Mouse (Mus musculus) G1E (cell line): ENCODE results near the gene Ankrd13a. TPM values are rescaled to one million over a fixed set of nuclear protein-coding genes. Genes with fewer than 3 reads are reported as not detected.

Source experiments
- ATAC-seq: 2 replicates; pipeline ENCODE4 v1.8.0; 2016; ENCODE audit warnings: mild to moderate bottlenecking; ENCODE audit not compliant: insufficient number of reproducible peaks, poor library complexity, low FRiP score, severe bottlenecking; ENCODE audit errors: extremely low read depth
- DNase-seq: peaks from one replicate; pipeline ENCODE4 v3.0.0; 2012; ENCODE audit warnings: low spot score
- H3K27me3 ChIP-seq: 2 replicates; pipeline ENCODE4 v1.6.1; 2012; ENCODE audit warnings: mild to moderate bottlenecking, low read length, inconsistent platforms; ENCODE audit not compliant: insufficient read depth
- H3K36me3 ChIP-seq: replicated peaks from 2 replicates; pipeline ENCODE3; 2012; ENCODE audit warnings: mild to moderate bottlenecking, inconsistent platforms
- H3K4me1 ChIP-seq: 2 replicates; pipeline ENCODE4 v1.6.1; 2012; ENCODE audit warnings: low read depth, low read length, inconsistent platforms, mixed read lengths; ENCODE audit not compliant: insufficient read depth
- H3K4me3 ChIP-seq: 2 replicates; pipeline ENCODE4 v1.5.1; 2012; ENCODE audit warnings: low read depth, mild to moderate bottlenecking, inconsistent platforms, low read length, moderate library complexity, mixed read lengths
- H3K9me3 ChIP-seq: replicated peaks from 2 replicates; pipeline ENCODE4 v1.6.1; 2012; ENCODE audit warnings: inconsistent platforms
- CTCF ChIP-seq: IDR thresholded peaks from 2 replicates; pipeline ENCODE4 v1.5.1; 2012; ENCODE audit warnings: low read depth, low read length, inconsistent platforms, mixed read lengths
- GATA1 ChIP-seq: IDR thresholded peaks from 2 replicates; pipeline ENCODE4 v1.6.1; 2012; ENCODE audit warnings: borderline replicate concordance, low read length, inconsistent platforms, mixed read lengths
- GATA2 ChIP-seq: IDR thresholded peaks from 2 replicates; pipeline ENCODE4 v1.6.1; 2012; ENCODE audit warnings: low read depth, low read length, inconsistent platforms, borderline replicate concordance
- POLR2AphosphoS5 ChIP-seq: IDR thresholded peaks from 2 replicates; pipeline ENCODE4 v1.6.1; 2012; ENCODE audit warnings: low read depth, low read length, inconsistent platforms; ENCODE audit not compliant: insufficient replicate concordance
- TAL1 ChIP-seq: conservative IDR thresholded peaks from 2 replicates; pipeline ENCODE4 v1.6.1; 2012; ENCODE audit warnings: low read depth, low read length, inconsistent platforms, mixed read lengths
- polyA plus RNA-seq: library from polyadenylated mRNA; stranded (reverse); fragments of >175 nt; gene quantifications from 2 replicates; pipeline ENCODE4 v1.2.3, GENCODE M21; 2012
- total RNA-seq, 2 experiments: library from RNA; stranded (forward) in 1 of 2; stranded (reverse) in 1 of 2; fragments of 200-1000 nt in 1 of 2; fragments of >200 nt in 1 of 2; fragmentation: Nextera tagmentation in 1 of 2; gene quantifications; 2 replicates each; pipeline ENCODE4 v1.2.3; 2014 to 2017

The Ankrd13a gene
- total RNA-seq (2014; fragmentation: Nextera tagmentation) (779 and 780 TPM in 2 replicates), total RNA-seq (2017) (554 and 576 TPM in 2 replicates), polyA plus RNA-seq (737 and 869 TPM in 2 replicates)

DNA sequence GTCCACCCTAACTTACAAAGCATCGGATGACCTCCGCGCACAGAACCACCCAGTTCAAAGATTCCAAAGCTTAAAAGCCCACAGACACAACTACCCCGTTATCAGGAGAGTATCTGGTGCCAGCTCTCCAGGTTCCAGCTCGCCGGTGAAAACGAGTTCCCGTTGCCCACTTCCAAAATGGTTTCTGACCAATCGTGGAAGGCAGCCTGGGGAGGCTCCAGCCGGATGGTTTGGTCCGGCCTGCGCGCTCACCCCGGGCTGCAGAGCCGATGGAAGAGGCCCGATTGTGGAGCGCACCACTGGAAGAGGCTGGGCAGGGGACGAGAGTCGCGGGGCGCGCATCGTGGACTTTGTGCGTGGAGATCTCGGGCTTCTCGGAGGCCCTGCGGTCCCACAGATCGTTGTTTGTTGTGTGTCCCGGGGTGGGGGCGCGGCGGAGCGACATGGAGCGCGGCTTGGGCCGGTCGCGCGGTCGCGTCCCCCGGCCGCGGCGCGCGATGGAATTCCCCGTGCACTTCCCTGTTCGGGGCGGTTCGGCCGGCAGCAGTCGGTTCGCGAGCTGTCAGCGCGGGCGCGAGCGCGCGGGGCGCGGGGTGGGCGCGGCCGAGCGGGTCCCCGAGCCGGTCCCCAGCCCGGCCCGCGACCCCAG, at the start of gene Ankrd13a:
Gene Ankrd13a (plus strand): TSS at position 275 of the 649 bp plus-strand sequence.
- TF ChIP-seq POLR2AphosphoS5 (no peak), CTCF (no peak), GATA2 (no peak), TAL1 (no peak), GATA1 (no peak)
- peaks cover 43% of the 10 kb centered on the region for H3K36me3 ChIP-seq
- H3K4me1 ChIP-seq: peaks cover 61% of the 10 kb centered on the region
- peak; percentile 11; the same call in 1 of the 2 replicates for ATAC-seq
- no peaks in the 10 kb centered on the region for H3K27me3 ChIP-seq
- peak within 1 kb of the TSS; percentile 98 for H3K4me3 ChIP-seq
- no peaks in the 10 kb centered on the region for H3K9me3 ChIP-seq
- DNase-seq: peak; percentile 72

GRCm38 (mm10) chr5:114728160-114728559, 46.3 kb upstream of the Ankrd13a start:
- H3K27me3 ChIP-seq: no peaks in the 10 kb centered on the region; the same call in 1 of the 2 replicates
- DNase-seq (no peak), ATAC-seq (no peak)
- H3K9me3 ChIP-seq: peaks cover 9% of the 10 kb centered on the region; the same call in 1 of the 2 replicates
- no peak overlapping the region for H3K4me3 ChIP-seq
- no peaks in the 10 kb centered on the region for H3K4me1 ChIP-seq
- TF ChIP-seq GATA2 (no peak), POLR2AphosphoS5 (no peak), TAL1 (no peak), CTCF (no peak), GATA1 (no peak)
- H3K36me3 ChIP-seq: peaks cover 94% of the 10 kb centered on the region

- Histone ChIP-seq H3K4me1 (no peaks in the 10 kb centered on the region), H3K4me3 (no peak overlapping the region), H3K27me3 (no peaks in the 10 kb centered on the region; the same call in 1 of the 2 replicates), H3K9me3 (0 out of 2 replicates have a peak, but pooled peaks cover 2% of the 10 kb centered on the region), H3K36me3 (peaks cover 98% of the 10 kb centered on the region)
- DNase-seq (no peak), ATAC-seq (no peak)
- no peak for TF ChIP-seq POLR2AphosphoS5
Measured at GRCm38 (mm10) chr5:114730129-114730528, 44.3 kb upstream of the Ankrd13a start.

DNA sequence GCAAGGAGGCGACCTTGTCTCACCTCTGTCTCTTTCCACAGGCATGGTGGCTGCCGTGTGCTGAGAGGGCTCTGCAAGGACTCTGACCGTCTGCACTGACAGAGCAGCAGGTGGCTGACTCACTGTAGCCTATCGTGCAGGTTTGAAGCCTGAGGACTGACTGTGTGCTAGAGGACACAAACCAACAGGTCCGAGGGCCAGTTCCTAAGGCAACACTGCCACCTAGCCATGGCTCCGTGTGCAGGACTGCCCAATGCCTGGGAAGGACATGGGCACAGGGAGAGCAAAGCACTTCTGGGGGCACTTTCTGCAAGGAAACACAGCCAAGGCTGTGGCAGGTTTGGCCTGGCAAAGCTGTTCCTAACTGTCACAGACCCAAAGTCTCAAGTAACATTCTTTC, 43.0 kb upstream of the Ankrd13a start:
- no peaks in the 10 kb centered on the region for H3K27me3 ChIP-seq
- peaks cover 3% of the 10 kb centered on the region; the same call in 1 of the 2 replicates for H3K4me1 ChIP-seq
- ATAC-seq: no peak
- peaks cover 98% of the 10 kb centered on the region for H3K36me3 ChIP-seq
- H3K9me3 ChIP-seq: no peaks in the 10 kb centered on the region
- no peak for DNase-seq
- H3K4me3 ChIP-seq: no peak overlapping the region
- TF ChIP-seq CTCF: no peak
- TF ChIP-seq TAL1: no peak
- no peak for TF ChIP-seq GATA1
- TF ChIP-seq POLR2AphosphoS5: no peak
- TF ChIP-seq GATA2: no peak

DNA sequence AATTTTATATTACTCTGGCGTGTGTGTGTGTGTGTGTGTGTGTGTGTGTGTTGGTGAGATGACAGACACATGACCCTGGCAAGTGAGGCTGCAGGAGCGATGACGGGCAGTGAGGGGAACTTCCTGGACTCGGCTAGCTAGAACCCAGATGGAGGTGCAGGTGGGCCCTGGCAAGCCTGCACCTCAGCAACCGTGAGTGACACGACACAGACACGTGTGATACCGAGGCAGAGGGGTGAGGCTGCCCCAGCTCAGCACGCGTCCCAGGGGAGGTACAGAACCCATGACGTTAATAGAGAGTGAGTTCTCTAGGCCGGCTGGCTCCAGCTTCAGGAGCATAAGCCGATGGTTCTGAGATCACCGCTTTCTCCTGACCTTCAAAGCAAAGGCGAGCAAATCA, 42.5 kb upstream of the Ankrd13a start:
- ATAC-seq (no peak), DNase-seq (no peak)
- no peaks in the 10 kb centered on the region for H3K27me3 ChIP-seq
- peaks cover 3% of the 10 kb centered on the region; the same call in 1 of the 2 replicates for H3K4me1 ChIP-seq
- H3K36me3 ChIP-seq: peaks cover 99% of the 10 kb centered on the region
- no peaks in the 10 kb centered on the region for H3K9me3 ChIP-seq
- TF ChIP-seq TAL1 (no peak), GATA1 (no peak), GATA2 (no peak), CTCF (no peak), POLR2AphosphoS5 (no peak)
- H3K4me3 ChIP-seq: no peak overlapping the region

DNA sequence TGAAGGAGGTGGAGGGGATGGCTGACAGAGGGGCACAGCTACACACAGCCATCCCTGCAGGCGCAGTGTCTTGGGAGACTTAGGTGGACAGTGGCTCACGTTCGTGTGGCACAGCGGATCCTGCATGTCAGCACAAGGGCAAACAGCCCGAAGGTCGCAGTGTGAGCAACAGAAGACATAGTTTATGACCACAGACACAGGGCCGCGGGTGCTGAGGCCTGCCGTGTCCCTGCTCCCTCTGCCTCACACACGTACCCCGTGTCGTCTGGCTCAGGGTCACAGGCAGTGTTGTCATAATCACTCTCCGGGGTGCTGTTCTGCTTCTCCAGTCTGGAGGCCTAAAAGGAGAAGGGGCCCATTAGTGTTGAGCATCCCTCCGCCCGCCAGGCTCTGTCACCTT, 40.9 kb upstream of the Ankrd13a start:
- Histone ChIP-seq H3K4me3 (no peak overlapping the region; the same call in 1 of the 2 replicates), H3K36me3 (peaks cover 99% of the 10 kb centered on the region), H3K9me3 (no peaks in the 10 kb centered on the region), H3K4me1 (peaks cover 11% of the 10 kb centered on the region; the same call in 1 of the 2 replicates), H3K27me3 (no peaks in the 10 kb centered on the region)
- ATAC-seq (no peak), DNase-seq (no peak)
- TF ChIP-seq GATA1 (no peak), CTCF (no peak), POLR2AphosphoS5 (no peak), GATA2 (no peak), TAL1 (no peak)
